Mouse (Mus musculus) erythroblast, embryonic 14.5 days (primary cell): ENCODE results near the gene Stard13.

Source experiments
- GATA1 ChIP-seq: IDR thresholded peaks from 2 replicates; pipeline ENCODE4 v1.6.1; 2012; ENCODE audit warnings: low read length, inconsistent platforms, mixed read lengths
- TAL1 ChIP-seq: IDR thresholded peaks from 3 replicates; pipeline ENCODE4 v1.6.1; 2012; ENCODE audit warnings: low read length, inconsistent platforms, mixed read lengths

DNA sequence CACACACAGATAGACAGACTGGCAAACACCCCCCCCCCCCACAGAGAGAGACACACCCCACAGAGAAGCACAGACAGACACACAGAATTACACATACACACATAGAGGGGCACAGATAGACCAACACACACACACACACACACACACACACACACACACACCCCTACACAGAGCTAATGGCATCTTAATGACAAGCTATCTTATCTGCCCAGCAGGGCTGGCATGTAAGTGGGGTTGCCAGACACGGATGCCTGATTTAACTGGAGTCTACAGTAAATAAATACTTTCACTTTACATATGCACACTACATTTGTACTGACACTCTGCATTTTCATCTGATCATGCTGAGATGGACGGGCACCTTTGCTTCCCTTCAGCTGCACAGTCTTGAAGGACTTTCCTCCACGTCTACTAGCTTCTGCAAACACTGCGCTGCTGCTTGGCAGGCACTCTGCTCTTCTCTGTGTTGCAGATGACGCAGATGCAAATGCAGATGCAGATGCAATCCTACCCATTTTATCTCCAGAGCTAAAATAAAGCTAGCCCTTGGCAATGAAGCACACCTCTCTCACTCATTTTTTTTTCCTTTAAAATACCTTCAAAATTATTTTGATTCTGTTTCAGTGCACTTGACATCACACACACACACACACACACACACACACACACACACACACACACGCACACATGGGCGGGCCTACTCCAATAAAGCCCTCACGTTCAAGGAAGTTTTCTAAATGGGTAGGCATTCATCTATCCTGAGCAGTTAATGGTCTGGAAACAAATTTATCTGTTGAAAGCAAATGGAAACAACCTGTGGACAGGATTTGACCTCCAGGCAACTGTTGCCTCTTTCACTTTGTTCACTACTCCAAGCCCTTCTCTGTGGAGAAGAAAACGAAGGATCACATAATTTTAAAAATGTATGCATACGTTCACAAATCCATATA lies 15.3 kb upstream of the Stard13 start:
- TF ChIP-seq GATA1 (no peak), TAL1 (no peak)
